Mouse (Mus musculus): ENCODE measurements around the gene Cgn. TPM values are rescaled to one million over a fixed set of nuclear protein-coding genes. Genes with fewer than 3 reads are reported as not detected.
"Not testable (repeated sequence)": the region's sequence is repeated elsewhere in the genome, so short reads cannot be mapped to it uniquely, and the experiment has no call there.

Gene Cgn
- total and polyA plus RNA-seq, 3 experiments: 0.04 to 1.1 (median 0.17) TPM

GRCm38 (mm10) chr3:94774039-94774438 lies 12.3 kb downstream of the Cgn start:
- no peak for DNase-seq (ENCODE audit: extremely low read depth)
- H3K9me3 ChIP-seq (replicated peaks; ENCODE audit: low read length): no peaks in the 10 kb centered on the region
- TF ChIP-seq IRF4 (IDR thresholded peaks at IDR 0.05; ENCODE audit: low read depth, low read length): no peak
- no peak for TF ChIP-seq MXI1 (IDR thresholded peaks at IDR 0.05; ENCODE audit: low read depth, low read length)

GRCm38 (mm10) chr3:94765456-94765855 lies 20.8 kb downstream of the Cgn start:
- dilution Hi-C loops (cut with MboI; ENCODE audit: extremely low pct_ligation_motif_present, extremely low pct_unique_long_range_greater_than_20kb, low sequenced_read_pairs); H3K9me3 ChIP-seq (replicated peaks; ENCODE audit: low read length); H3K27me3 ChIP-seq (replicated peaks); H3K4me1 ChIP-seq (ENCODE audit: control insufficient read depth in 1 of 2, insufficient read depth in 2 of 2); H3K36me3 ChIP-seq (replicated peaks in 1 of 2; ENCODE audit: control insufficient read depth in 1 of 2, insufficient read depth in 1 of 2, low read length in 1 of 2); DNase-seq (ENCODE audit: extremely low read depth); H3K9ac ChIP-seq (ENCODE audit: insufficient read depth, low read depth); H3K79me2 ChIP-seq (replicated peaks; ENCODE audit: control insufficient read depth, extremely low read depth, insufficient read depth, poor library complexity, severe bottlenecking); H3K27ac ChIP-seq (ENCODE audit: insufficient read depth, low read depth); in situ Hi-C loops (cut with MboI; ENCODE audit: low pct_ligation_motif_present, low pct_unique_long_range_greater_than_20kb, low sequenced_read_pairs); H3K4me2 ChIP-seq (ENCODE audit: insufficient read depth, low read depth, poor library complexity, severe bottlenecking); H3K4me3 ChIP-seq (replicated peaks in 1 of 3; ENCODE audit: low read depth in 2 of 3, low read length in 2 of 3, poor library complexity in 1 of 3): not testable (repeated sequence)

More at GRCm38 (mm10) chr3:94774039-94774438, 12.3 kb downstream of the Cgn start:
- Histone ChIP-seq H3K4me1 (ENCODE audit: control insufficient read depth in 1 of 2, insufficient read depth in 2 of 2) (no peaks in the 10 kb centered on the region; a peak in 1 of 4 replicates), H3K27me3 (replicated peaks) (peaks cover 59% of the 10 kb centered on the region), H3K4me3 (replicated peaks in 1 of 3; ENCODE audit: low read depth in 2 of 3, low read length in 2 of 3, poor library complexity in 1 of 3) (no peak overlapping the region), H3K9ac (ENCODE audit: insufficient read depth, low read depth) (no peak overlapping the region), H3K79me2 (replicated peaks; ENCODE audit: control insufficient read depth, extremely low read depth, insufficient read depth, poor library complexity, severe bottlenecking) (no peaks in the 10 kb centered on the region), H3K4me2 (ENCODE audit: insufficient read depth, low read depth, poor library complexity, severe bottlenecking) (no peak overlapping the region), H3K27ac (ENCODE audit: insufficient read depth, low read depth) (no peak overlapping the region), H3K36me3 (replicated peaks in 1 of 2; ENCODE audit: control insufficient read depth in 1 of 2, insufficient read depth in 1 of 2, low read length in 1 of 2) (no peaks in the 10 kb centered on the region)
- dilution Hi-C loops (cut with MboI; ENCODE audit: extremely low pct_ligation_motif_present, extremely low pct_unique_long_range_greater_than_20kb, low sequenced_read_pairs) (no loop called here), in situ Hi-C loops (cut with MboI; ENCODE audit: low pct_ligation_motif_present, low pct_unique_long_range_greater_than_20kb, low sequenced_read_pairs) (no loop called here)

- TF ChIP-seq CTCF (conservative IDR thresholded peaks at IDR 0.05 in 1 of 2, IDR thresholded peaks at IDR 0.05 in 1 of 2; ENCODE audit: low read depth in 2 of 2, low read length in 2 of 2): peak in 1 of 2 experiments; percentile 17; a peak in 1 of 4 replicates
- H3K36me3 ChIP-seq (replicated peaks in 1 of 2; ENCODE audit: control insufficient read depth in 1 of 2, insufficient read depth in 1 of 2, low read length in 1 of 2); H3K4me1 ChIP-seq (ENCODE audit: control insufficient read depth in 1 of 2, insufficient read depth in 2 of 2); H3K9ac ChIP-seq (ENCODE audit: insufficient read depth, low read depth); H3K27me3 ChIP-seq (replicated peaks); H3K4me3 ChIP-seq (replicated peaks in 1 of 3; ENCODE audit: low read depth in 2 of 3, low read length in 2 of 3, poor library complexity in 1 of 3); in situ Hi-C loops (cut with MboI; ENCODE audit: low pct_ligation_motif_present, low pct_unique_long_range_greater_than_20kb, low sequenced_read_pairs); dilution Hi-C loops (cut with MboI; ENCODE audit: extremely low pct_ligation_motif_present, extremely low pct_unique_long_range_greater_than_20kb, low sequenced_read_pairs); H3K79me2 ChIP-seq (replicated peaks; ENCODE audit: control insufficient read depth, extremely low read depth, insufficient read depth, poor library complexity, severe bottlenecking); H3K9me3 ChIP-seq (replicated peaks; ENCODE audit: low read length); H3K27ac ChIP-seq (ENCODE audit: insufficient read depth, low read depth); H3K4me2 ChIP-seq (ENCODE audit: insufficient read depth, low read depth, poor library complexity, severe bottlenecking); DNase-seq (ENCODE audit: extremely low read depth): not testable (repeated sequence)
Observed at GRCm38 (mm10) chr3:94764545-94765292, 21.6 kb downstream of the Cgn start.

GRCm38 (mm10) chr3:94758427-94758826 lies 27.9 kb downstream of the Cgn start:
- dilution Hi-C loops (cut with MboI; ENCODE audit: extremely low pct_ligation_motif_present, extremely low pct_unique_long_range_greater_than_20kb, low sequenced_read_pairs); H3K4me2 ChIP-seq (ENCODE audit: insufficient read depth, low read depth, poor library complexity, severe bottlenecking); in situ Hi-C loops (cut with MboI; ENCODE audit: low pct_ligation_motif_present, low pct_unique_long_range_greater_than_20kb, low sequenced_read_pairs); H3K4me3 ChIP-seq (replicated peaks in 1 of 3; ENCODE audit: low read depth in 2 of 3, low read length in 2 of 3, poor library complexity in 1 of 3); H3K9ac ChIP-seq (ENCODE audit: insufficient read depth, low read depth); H3K79me2 ChIP-seq (replicated peaks; ENCODE audit: control insufficient read depth, extremely low read depth, insufficient read depth, poor library complexity, severe bottlenecking); H3K9me3 ChIP-seq (replicated peaks; ENCODE audit: low read length); H3K27me3 ChIP-seq (replicated peaks); H3K27ac ChIP-seq (ENCODE audit: insufficient read depth, low read depth); H3K36me3 ChIP-seq (replicated peaks in 1 of 2; ENCODE audit: control insufficient read depth in 1 of 2, insufficient read depth in 1 of 2, low read length in 1 of 2); H3K4me1 ChIP-seq (ENCODE audit: control insufficient read depth in 1 of 2, insufficient read depth in 2 of 2): not testable (repeated sequence)
- DNase-seq (ENCODE audit: extremely low read depth): peak; percentile 26

GRCm38 (mm10) chr3:94758056-94758409 lies 28.3 kb downstream of the Cgn start:
- H3K36me3 ChIP-seq (replicated peaks in 1 of 2; ENCODE audit: control insufficient read depth in 1 of 2, insufficient read depth in 1 of 2, low read length in 1 of 2); H3K9me3 ChIP-seq (replicated peaks; ENCODE audit: low read length); H3K4me1 ChIP-seq (ENCODE audit: control insufficient read depth in 1 of 2, insufficient read depth in 2 of 2); H3K4me2 ChIP-seq (ENCODE audit: insufficient read depth, low read depth, poor library complexity, severe bottlenecking); in situ Hi-C loops (cut with MboI; ENCODE audit: low pct_ligation_motif_present, low pct_unique_long_range_greater_than_20kb, low sequenced_read_pairs); H3K27ac ChIP-seq (ENCODE audit: insufficient read depth, low read depth); dilution Hi-C loops (cut with MboI; ENCODE audit: extremely low pct_ligation_motif_present, extremely low pct_unique_long_range_greater_than_20kb, low sequenced_read_pairs); H3K9ac ChIP-seq (ENCODE audit: insufficient read depth, low read depth); H3K27me3 ChIP-seq (replicated peaks); H3K79me2 ChIP-seq (replicated peaks; ENCODE audit: control insufficient read depth, extremely low read depth, insufficient read depth, poor library complexity, severe bottlenecking); DNase-seq (ENCODE audit: extremely low read depth): not testable (repeated sequence)
- peak overlapping the region in 1 of 3 experiments; percentile 31 for H3K4me3 ChIP-seq (replicated peaks in 1 of 3; ENCODE audit: low read depth in 2 of 3, low read length in 2 of 3, poor library complexity in 1 of 3)

- H3K4me1 ChIP-seq (ENCODE audit: control insufficient read depth in 1 of 2, insufficient read depth in 2 of 2); H3K36me3 ChIP-seq (replicated peaks in 1 of 2; ENCODE audit: control insufficient read depth in 1 of 2, insufficient read depth in 1 of 2, low read length in 1 of 2); H3K79me2 ChIP-seq (replicated peaks; ENCODE audit: control insufficient read depth, extremely low read depth, insufficient read depth, poor library complexity, severe bottlenecking); H3K27ac ChIP-seq (ENCODE audit: insufficient read depth, low read depth); H3K27me3 ChIP-seq (replicated peaks); H3K9me3 ChIP-seq (replicated peaks; ENCODE audit: low read length); H3K9ac ChIP-seq (ENCODE audit: insufficient read depth, low read depth); in situ Hi-C loops (cut with MboI; ENCODE audit: low pct_ligation_motif_present, low pct_unique_long_range_greater_than_20kb, low sequenced_read_pairs); dilution Hi-C loops (cut with MboI; ENCODE audit: extremely low pct_ligation_motif_present, extremely low pct_unique_long_range_greater_than_20kb, low sequenced_read_pairs); DNase-seq (ENCODE audit: extremely low read depth): not testable (repeated sequence)
- peak overlapping the region; percentile 31 for H3K4me2 ChIP-seq (ENCODE audit: insufficient read depth, low read depth, poor library complexity, severe bottlenecking)
- H3K4me3 ChIP-seq (replicated peaks in 1 of 3; ENCODE audit: low read depth in 2 of 3, low read length in 2 of 3, poor library complexity in 1 of 3): peak overlapping the region in 1 of 3 experiments; percentile 31
Observed at GRCm38 (mm10) chr3:94757251-94758055, 28.8 kb downstream of the Cgn start.

All from CH12.LX (cell line).